Mouse (Mus musculus) right cerebral cortex, adult 18-20 months (tissue): Measurements from ENCODE around the gene Calhm2.

Experiments used
- DNase-seq: peaks from one replicate; pipeline ENCODE4 v3.0.0; 2022; ENCODE audit warnings: mixed read lengths

Calhm2 gene

DNA sequence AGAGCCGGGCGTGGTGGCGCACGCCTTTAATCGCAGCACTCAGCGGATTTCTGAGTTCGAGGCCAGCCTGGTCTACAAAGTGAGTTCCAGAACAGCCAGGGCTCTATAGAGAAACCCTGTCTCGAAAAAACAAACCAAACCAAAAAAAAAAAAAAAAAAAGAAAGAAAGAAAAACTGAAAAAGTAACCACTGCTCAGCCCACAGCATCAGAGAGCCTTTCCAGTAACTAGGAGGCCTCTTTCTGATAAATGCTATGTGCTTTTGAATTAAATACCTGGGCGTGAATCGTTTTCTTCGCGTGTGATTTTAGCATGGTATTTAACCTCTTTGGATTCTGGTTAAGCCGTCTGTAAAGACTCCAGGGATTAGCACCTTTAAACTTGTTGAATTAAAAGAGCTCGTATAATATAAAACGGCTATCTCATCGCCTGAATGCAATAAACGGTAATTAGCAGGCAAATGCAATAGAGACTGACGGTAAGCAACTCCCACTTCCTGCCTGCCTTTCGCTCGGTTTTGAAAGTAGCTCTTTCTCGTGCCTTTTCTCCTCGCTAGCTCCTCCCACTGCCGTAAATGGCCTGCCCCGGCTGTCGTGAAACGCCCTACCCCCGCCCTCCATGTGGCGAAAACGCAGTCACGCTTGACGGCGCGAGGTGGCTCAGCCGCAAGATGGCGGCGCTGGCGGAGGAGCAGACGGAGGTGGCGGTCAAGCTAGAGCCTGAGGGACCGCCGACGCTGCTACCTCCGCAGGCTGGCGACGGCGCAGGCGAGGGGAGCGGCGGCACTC lies 70.8 kb downstream of the Calhm2 start, which contains the start of gene Taf5:
TSS of gene Taf5 (plus strand) at position 651 of the 787 bp plus-strand sequence.
- peak; percentile 97 for DNase-seq

DNA sequence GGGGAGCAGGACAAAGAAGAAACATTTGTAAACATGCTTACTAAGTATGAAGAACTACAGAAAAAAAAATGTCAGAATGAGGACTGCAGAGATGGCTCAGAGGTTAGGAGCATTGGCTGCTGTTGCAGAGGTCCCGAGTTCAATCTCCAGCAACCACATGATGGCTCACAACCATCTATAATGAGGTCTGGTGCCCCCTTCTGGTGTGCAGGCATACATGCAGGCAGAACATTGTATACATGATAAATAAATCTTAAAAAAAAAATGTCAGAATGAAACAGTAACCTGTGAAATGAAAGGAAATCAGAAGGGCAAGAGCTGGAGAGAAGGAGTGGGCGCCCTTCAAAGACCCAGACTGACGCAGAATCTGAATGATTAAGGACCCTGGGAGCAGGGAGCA lies 72.2 kb downstream of the Calhm2 start:
- DNase-seq: no peak

DNA sequence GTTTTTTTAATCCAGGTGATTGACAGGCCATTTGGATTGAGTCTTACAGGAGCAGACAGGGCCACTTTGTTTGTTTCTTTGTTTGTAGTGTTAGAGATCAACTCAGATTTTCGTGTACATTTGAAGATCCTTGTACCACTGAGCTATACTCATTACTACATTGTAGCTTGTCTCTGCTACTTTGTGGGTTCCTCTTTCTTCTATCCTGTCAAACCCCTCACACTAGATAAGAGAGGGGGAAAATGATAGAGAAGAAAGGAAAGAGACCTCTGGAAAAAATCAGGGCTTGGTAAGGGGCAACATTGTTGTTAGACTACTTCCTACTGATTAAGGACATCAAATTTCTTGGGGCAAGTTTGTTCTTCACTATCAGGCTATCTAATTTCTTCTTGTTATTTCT lies 80.4 kb downstream of the Calhm2 start:
- DNase-seq: no peak
